Comparison of ENCODE assay signal across 9 mouse cellular contexts in genomic region chr11:70214856-70215209, GRCm38 (mm10). TPM values are rescaled to one million over a fixed set of nuclear protein-coding genes. Genes with fewer than 3 reads are reported as not detected.
DNase-seq lines count a peak whose midpoint lies in the region; ATAC-seq and TF ChIP-seq lines count a peak whose summit lies in the region.
"Had no signal": no experiment of that assay in that cellular context is flagged by ENCODE, and none has a peak within 500 bp of the region (broad histone marks: within the 10 kb centered on the region; RNA-seq: fewer than 3 reads in every experiment).

No protein-coding gene starts in this region.

- no peaks in the 10 kb centered on the region; the same call in 1 of the 2 replicates for H3K36me3 ChIP-seq in kidney, adult 2 months (ENCODE audit: control insufficient read depth, insufficient read depth, low read length)
- no peaks in the 10 kb centered on the region for H3K36me3 ChIP-seq in embryonic facial prominence, embryonic 11.5 days (replicated peaks; ENCODE audit: control insufficient read depth, insufficient read depth, low read depth, low read length)
- 0 out of 2 replicates have a peak, but pooled peaks cover 8% of the 10 kb centered on the region for H3K36me3 ChIP-seq in midbrain, postnatal 0 days (ENCODE audit: insufficient read depth, low read length)

- peak overlapping the region; percentile 59 for H3K4me2 ChIP-seq in embryonic facial prominence, embryonic 11.5 days (ENCODE audit: low read depth, low read length)
- H3K4me2 ChIP-seq in midbrain, postnatal 0 days (ENCODE audit: low read depth, low read length, poor library complexity, severe bottlenecking) = peak overlapping the region; percentile 87

- H3K27ac ChIP-seq in kidney, adult 2 months (ENCODE audit: insufficient read depth, low read depth, low read length) = peak overlapping the region; percentile 42
- no peak overlapping the region for H3K27ac ChIP-seq in embryonic facial prominence, embryonic 11.5 days (replicated peaks; ENCODE audit: low read depth, low read length)
- H3K27ac ChIP-seq in midbrain, postnatal 0 days (ENCODE audit: low read depth, low read length) = no peak overlapping the region

- no peaks in the 10 kb centered on the region for H3K27me3 ChIP-seq in kidney, adult 2 months (replicated peaks; ENCODE audit: control insufficient read depth, insufficient read depth, low read length)
- peaks cover 37% of the 10 kb centered on the region for H3K27me3 ChIP-seq in embryonic facial prominence, embryonic 11.5 days (ENCODE audit: control insufficient read depth, insufficient read depth, low read length)
- peaks cover 10% of the 10 kb centered on the region; the same call in 1 of the 2 replicates for H3K27me3 ChIP-seq in midbrain, postnatal 0 days (ENCODE audit: insufficient read depth, low read length)

- WGBS in kidney, adult 2 months = 33% methylated on average over 18 of the region's 18 CpGs
- 3% methylated on average over 18 of the region's 18 CpGs for WGBS in embryonic facial prominence, embryonic 11.5 days
- WGBS in midbrain, postnatal 0 days = 8% methylated on average over 18 of the region's 18 CpGs

- DNase-seq in kidney, adult 2 months = no peak
- DNase-seq in kidney, postnatal 36 days = no peak
- DNase-seq in embryonic facial prominence, embryonic 11.5 days (ENCODE audit: low spot score) = no peak
- DNase-seq in induced T-regulatory cell, adult 2 months (ENCODE audit: low read depth) = peak; percentile 17
- no peak for DNase-seq in midbrain, postnatal 0 days (ENCODE audit: low spot score)
- DNase-seq in spleen, adult 12 weeks (ENCODE audit: low spot score) = no peak
- no peak for DNase-seq in ovary, postnatal 36 days (ENCODE audit: low spot score)
- DNase-seq: lung, postnatal 14 days had no signal

- H3K9me3 ChIP-seq in embryonic facial prominence, embryonic 11.5 days (replicated peaks; ENCODE audit: control insufficient read depth, low read length) = no peaks in the 10 kb centered on the region
- H3K9me3 ChIP-seq in midbrain, postnatal 0 days (ENCODE audit: low read length) = no peaks in the 10 kb centered on the region

- no peak for TF ChIP-seq CTCF in kidney, adult 2 months (conservative IDR thresholded peaks at IDR 0.05; ENCODE audit: insufficient read depth, insufficient read length, low read depth, low read length)
- no peak for TF ChIP-seq CTCF in midbrain, postnatal 0 days (IDR thresholded peaks at IDR 0.05)

- H3K4me3 ChIP-seq in kidney, adult 2 months (ENCODE audit: insufficient read depth, low read depth, low read length) = no peak overlapping the region
- peak overlapping the region; percentile 29 for H3K4me3 ChIP-seq in embryonic facial prominence, embryonic 11.5 days (ENCODE audit: low read depth, low read length)
- H3K4me3 ChIP-seq in midbrain, postnatal 0 days (ENCODE audit: low read depth, low read length) = peak overlapping the region; percentile 43; the same call in 1 of the 2 replicates

- peaks cover 36% of the 10 kb centered on the region for H3K4me1 ChIP-seq in kidney, adult 2 months (ENCODE audit: control insufficient read depth, insufficient read depth, low read length)
- H3K4me1 ChIP-seq in embryonic facial prominence, embryonic 11.5 days (ENCODE audit: control insufficient read depth, insufficient read depth, low read length) = peaks cover 10% of the 10 kb centered on the region
- H3K4me1 ChIP-seq in midbrain, postnatal 0 days (ENCODE audit: insufficient read depth, low read length) = peaks cover 21% of the 10 kb centered on the region

- no peak for TF ChIP-seq POLR2A in kidney, adult 2 months (IDR thresholded peaks at IDR 0.05; ENCODE audit: low read depth, low read length)

- ATAC-seq in embryonic facial prominence, embryonic 11.5 days (replicated peaks; ENCODE audit: insufficient number of reproducible peaks, low FRiP score, low TSS enrichment, low read depth) = no peak
- no peak for ATAC-seq in midbrain, postnatal 0 days (ENCODE audit: low FRiP score)
- ATAC-seq in granulocyte monocyte progenitor cell, adult 5-6 weeks (replicated peaks; ENCODE audit: poor library complexity, severe bottlenecking) = no peak

- 0 out of 2 replicates have a peak overlapping the region, but pooled peaks have one; percentile 8 for H3K9ac ChIP-seq in embryonic facial prominence, embryonic 11.5 days (replicated peaks; ENCODE audit: low read length)
- no peak overlapping the region for H3K9ac ChIP-seq in midbrain, postnatal 0 days (replicated peaks; ENCODE audit: low read length, poor library complexity, severe bottlenecking)

RNA-seq across cellular contexts. Expression of gene Slc16a11, which starts 2.3 kb away (rescaled TPM):
- 36.4 and 56.5 TPM in 2 replicates for polyA plus RNA-seq in kidney, adult 2 months (2012; rRNA removed)
- 0.81 TPM in 1 of 2 replicates, not detected in the other for polyA plus RNA-seq in embryonic facial prominence, embryonic 11.5 days (2014; fragmentation: Nextera tagmentation; extraction: Ambion mirVana)
- total RNA-seq in midbrain, postnatal 0 days (2014; rRNA removed) = 22.2 and 28.2 TPM in 2 replicates
- polyA plus RNA-seq in midbrain, postnatal 0 days (2015; fragmentation: Nextera tagmentation; extraction: Ambion mirVana) = 15.2 and 18.0 TPM in 2 replicates
- total RNA-seq in granulocyte monocyte progenitor cell, adult 5-6 weeks (2014; fragmentation: Nextera tagmentation) = not detected in 2 replicates
- total RNA-seq in granulocyte monocyte progenitor cell, adult 5-6 weeks (2017) = not detected in 2 replicates

RNA-seq across cellular contexts. Expression of gene Slc16a13, which starts 6.0 kb away (rescaled TPM):
- polyA plus RNA-seq in kidney, adult 2 months (2012; rRNA removed) = 44.0 and 48.8 TPM in 2 replicates
- polyA plus RNA-seq in embryonic facial prominence, embryonic 11.5 days (2014; fragmentation: Nextera tagmentation; extraction: Ambion mirVana) = 8.5 and 13.4 TPM in 2 replicates
- 9.9 and 26.1 TPM in 2 replicates for total RNA-seq in midbrain, postnatal 0 days (2014; rRNA removed)
- polyA plus RNA-seq in midbrain, postnatal 0 days (2015; fragmentation: Nextera tagmentation; extraction: Ambion mirVana) = 9.9 and 10.1 TPM in 2 replicates
- total RNA-seq in granulocyte monocyte progenitor cell, adult 5-6 weeks (2014; fragmentation: Nextera tagmentation) = 7.1 and 7.9 TPM in 2 replicates
- 9.8 TPM in 2 replicates for total RNA-seq in granulocyte monocyte progenitor cell, adult 5-6 weeks (2017)

RNA-seq across cellular contexts. Expression of gene Bcl6b, which starts 14.8 kb away (rescaled TPM):
- 7.9 and 8.8 TPM in 2 replicates for polyA plus RNA-seq in kidney, adult 2 months (2012; rRNA removed)
- 6.7 and 6.9 TPM in 2 replicates for polyA plus RNA-seq in embryonic facial prominence, embryonic 11.5 days (2014; fragmentation: Nextera tagmentation; extraction: Ambion mirVana)
- total RNA-seq in midbrain, postnatal 0 days (2014; rRNA removed) = 3.8 and 6.8 TPM in 2 replicates
- polyA plus RNA-seq in midbrain, postnatal 0 days (2015; fragmentation: Nextera tagmentation; extraction: Ambion mirVana) = 2.4 and 2.7 TPM in 2 replicates
- total RNA-seq in granulocyte monocyte progenitor cell, adult 5-6 weeks (2014; fragmentation: Nextera tagmentation) = not detected in 2 replicates
- 0.13 TPM in 1 of 2 replicates, not detected in the other for total RNA-seq in granulocyte monocyte progenitor cell, adult 5-6 weeks (2017)

RNA-seq across cellular contexts. Expression of gene 0610010K14Rik, which starts 22.9 kb away (rescaled TPM):
- 73.6 and 78.9 TPM in 2 replicates for polyA plus RNA-seq in kidney, adult 2 months (2012; rRNA removed)
- 195 and 211 TPM in 2 replicates for polyA plus RNA-seq in embryonic facial prominence, embryonic 11.5 days (2014; fragmentation: Nextera tagmentation; extraction: Ambion mirVana)
- 43.0 and 76.9 TPM in 2 replicates for total RNA-seq in midbrain, postnatal 0 days (2014; rRNA removed)
- polyA plus RNA-seq in midbrain, postnatal 0 days (2015; fragmentation: Nextera tagmentation; extraction: Ambion mirVana) = 138 and 154 TPM in 2 replicates
- total RNA-seq in granulocyte monocyte progenitor cell, adult 5-6 weeks (2014; fragmentation: Nextera tagmentation) = 78.5 and 112 TPM in 2 replicates
- total RNA-seq in granulocyte monocyte progenitor cell, adult 5-6 weeks (2017) = 36.9 and 44.2 TPM in 2 replicates

RNA-seq across cellular contexts. Expression of gene Gm21988, which starts 24.8 kb away (rescaled TPM):
- 13.9 and 15.8 TPM in 2 replicates for polyA plus RNA-seq in kidney, adult 2 months (2012; rRNA removed)
- 7.5 and 9.1 TPM in 2 replicates for polyA plus RNA-seq in embryonic facial prominence, embryonic 11.5 days (2014; fragmentation: Nextera tagmentation; extraction: Ambion mirVana)
- total RNA-seq in midbrain, postnatal 0 days (2014; rRNA removed) = 3.4 and 5.5 TPM in 2 replicates
- 18.6 and 20.1 TPM in 2 replicates for polyA plus RNA-seq in midbrain, postnatal 0 days (2015; fragmentation: Nextera tagmentation; extraction: Ambion mirVana)
- 4.7 and 4.8 TPM in 2 replicates for total RNA-seq in granulocyte monocyte progenitor cell, adult 5-6 weeks (2014; fragmentation: Nextera tagmentation)
- 0.57 TPM in 1 of 2 replicates, not detected in the other for total RNA-seq in granulocyte monocyte progenitor cell, adult 5-6 weeks (2017)
